Mouse (Mus musculus) embryonic facial prominence, embryonic 14.5 days (tissue): ENCODE results near the gene Hsp90aa1. TPM values are rescaled to one million over a fixed set of nuclear protein-coding genes. Genes with fewer than 3 reads are reported as not detected.
"Not testable (repeated sequence)": the region's sequence is repeated elsewhere in the genome, so short reads cannot be mapped to it uniquely, and the experiment has no call there.

Source experiments
- ATAC-seq: fragments of 200-750 bp; cut with Nextera tagmentation; 2 replicates; pipeline ENCODE4 v1.8.0; 2017; ENCODE audit warnings: low read depth, moderate number of reproducible peaks, moderate TSS enrichment
- DNase-seq: peaks from one replicate; pipeline ENCODE4 v3.0.0-alpha.2; 2015; ENCODE audit warnings: low spot score
- H3K27ac ChIP-seq: fragments of 300-500 bp; sonication (generic); replicated peaks from 2 replicates; pipeline ENCODE4 v1.5.1; 2014; ENCODE audit warnings: low read depth, mild to moderate bottlenecking, low read length, moderate library complexity
- H3K27me3 ChIP-seq: fragments of 300-500 bp; sonication (generic); replicated peaks from 2 replicates; pipeline ENCODE4 v1.6.1; 2014; ENCODE audit warnings: low read length; ENCODE audit not compliant: control insufficient read depth, insufficient read depth
- H3K36me3 ChIP-seq: fragments of 300-500 bp; sonication (generic); 2 replicates; pipeline ENCODE4 v1.6.1; 2014; ENCODE audit warnings: low read length, mixed read lengths; ENCODE audit not compliant: control insufficient read depth, insufficient read depth
- H3K4me1 ChIP-seq: fragments of 300-500 bp; sonication (generic); 2 replicates; pipeline ENCODE4 v1.6.1; 2014; ENCODE audit warnings: antibody characterized with exemption, low read length; ENCODE audit not compliant: control insufficient read depth, insufficient read depth
- H3K4me2 ChIP-seq: fragments of 300-500 bp; sonication (generic); 2 replicates; pipeline ENCODE4 v1.6.1; 2014; ENCODE audit warnings: low read depth, mild to moderate bottlenecking, low read length, moderate library complexity, mixed read lengths
- H3K4me3 ChIP-seq: fragments of 300-500 bp; sonication (generic); 2 replicates; pipeline ENCODE4 v1.5.1; 2014; ENCODE audit warnings: low read depth, mild to moderate bottlenecking, low read length
- H3K9ac ChIP-seq: fragments of 300-500 bp; sonication (generic); 2 replicates; pipeline ENCODE4 v1.6.1; 2014; ENCODE audit warnings: low read depth, mild to moderate bottlenecking, low read length, moderate library complexity, mixed read lengths
- H3K9me3 ChIP-seq: fragments of 300-500 bp; sonication (generic); 2 replicates; pipeline ENCODE4 v1.6.1; 2016; ENCODE audit warnings: low read length; ENCODE audit not compliant: control insufficient read depth
- WGBS: fragments of 180-500 bp; shearing (Covaris S2); extraction: QIAGEN DNeasy Blood & Tissue Kit; methylation state at CpG from one replicate; pipeline ENCODE4 v1.1.7; 2014; 5-methylcytosine and 5-hydroxymethylcytosine counted together
- polyA plus RNA-seq: library from polyadenylated mRNA; unstranded; fragments of >200 nt; fragmentation: Nextera tagmentation; extraction: Ambion mirVana; gene quantifications from 2 replicates; pipeline ENCODE4 v1.2.1, GENCODE M21; 2014

Gene Hsp90aa1
- polyA plus RNA-seq: 763 and 873 TPM in 2 replicates

DNA sequence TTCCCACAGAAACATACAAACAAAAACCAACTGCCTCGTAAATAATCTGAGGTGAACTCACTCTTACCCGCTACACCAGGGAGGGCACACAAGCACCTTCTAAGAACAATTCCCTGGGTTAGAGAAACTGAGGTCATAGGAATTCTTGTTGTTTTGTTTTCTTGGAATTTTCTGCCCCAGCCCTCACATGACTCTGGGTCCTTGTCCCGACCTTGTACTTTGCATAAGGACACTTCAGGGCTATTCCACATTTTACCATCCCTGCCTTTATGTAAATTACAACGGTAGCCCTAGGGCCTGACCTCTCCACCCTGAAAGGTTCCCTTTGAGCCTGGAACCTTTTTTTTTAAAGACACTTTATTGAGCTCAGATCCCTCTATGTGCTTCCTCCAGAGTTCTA, at the start of gene Hsp90aa1:
Gene Hsp90aa1, minus strand, starts transcription at position 173 of the 400 bp plus-strand sequence.
- H3K4me2 ChIP-seq: peak within 1 kb of the TSS; percentile 25
- no peak within 1 kb of the TSS for H3K27ac ChIP-seq
- ATAC-seq (no peak), DNase-seq (no peak)
- no peaks in the 10 kb centered on the region for H3K9me3 ChIP-seq
- H3K27me3 ChIP-seq: no peaks in the 10 kb centered on the region
- no peaks in the 10 kb centered on the region for H3K36me3 ChIP-seq
- H3K4me1 ChIP-seq: no peaks in the 10 kb centered on the region
- H3K9ac ChIP-seq: no peak within 1 kb of the TSS
- no peak within 1 kb of the TSS for H3K4me3 ChIP-seq
- WGBS: 44% methylated on average over 4 of the region's 4 CpGs

DNA sequence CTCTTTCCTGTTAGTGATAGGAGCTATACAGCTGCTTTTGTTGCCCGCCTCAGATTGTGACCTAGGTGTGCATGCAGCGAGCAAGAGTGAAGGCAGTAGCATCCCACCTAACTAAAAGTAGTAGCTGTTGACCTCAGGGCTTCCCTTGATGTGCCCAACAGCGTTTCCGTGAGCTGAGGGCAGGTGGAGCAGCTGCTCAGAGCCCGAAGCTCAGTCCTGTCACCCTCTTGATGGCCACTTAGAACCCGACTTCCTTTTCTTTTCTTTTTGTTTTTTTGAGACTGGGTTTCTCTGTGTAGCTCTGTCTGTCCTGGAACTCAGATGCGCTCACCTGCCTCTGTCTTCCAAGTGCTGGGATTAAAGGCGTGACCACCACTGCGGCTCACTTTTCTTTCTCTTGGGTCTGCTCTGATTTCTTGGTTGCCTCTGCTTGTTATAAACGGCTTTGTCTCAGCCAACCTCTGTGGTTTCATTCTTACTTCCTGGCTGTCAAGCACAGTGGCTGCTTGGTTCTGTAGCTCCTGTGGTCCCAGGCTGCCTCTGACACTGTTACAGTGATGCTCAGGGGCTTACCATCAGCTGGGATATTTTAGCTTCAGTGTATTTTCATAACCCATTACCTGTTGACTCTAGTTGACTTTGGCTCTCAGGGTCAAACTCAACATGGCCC, 48.4 kb upstream of the Hsp90aa1 start:
- Histone ChIP-seq H3K9me3 (no peaks in the 10 kb centered on the region), H3K4me2 (no peak overlapping the region), H3K36me3 (peaks cover 18% of the 10 kb centered on the region; the same call in 1 of the 2 replicates), H3K4me1 (no peaks in the 10 kb centered on the region), H3K27ac (no peak overlapping the region), H3K27me3 (no peaks in the 10 kb centered on the region), H3K4me3 (no peak overlapping the region), H3K9ac (no peak overlapping the region)
- ATAC-seq (no peak), DNase-seq (no peak)
- WGBS: 70% methylated on average over 10 of the region's 10 CpGs

DNA sequence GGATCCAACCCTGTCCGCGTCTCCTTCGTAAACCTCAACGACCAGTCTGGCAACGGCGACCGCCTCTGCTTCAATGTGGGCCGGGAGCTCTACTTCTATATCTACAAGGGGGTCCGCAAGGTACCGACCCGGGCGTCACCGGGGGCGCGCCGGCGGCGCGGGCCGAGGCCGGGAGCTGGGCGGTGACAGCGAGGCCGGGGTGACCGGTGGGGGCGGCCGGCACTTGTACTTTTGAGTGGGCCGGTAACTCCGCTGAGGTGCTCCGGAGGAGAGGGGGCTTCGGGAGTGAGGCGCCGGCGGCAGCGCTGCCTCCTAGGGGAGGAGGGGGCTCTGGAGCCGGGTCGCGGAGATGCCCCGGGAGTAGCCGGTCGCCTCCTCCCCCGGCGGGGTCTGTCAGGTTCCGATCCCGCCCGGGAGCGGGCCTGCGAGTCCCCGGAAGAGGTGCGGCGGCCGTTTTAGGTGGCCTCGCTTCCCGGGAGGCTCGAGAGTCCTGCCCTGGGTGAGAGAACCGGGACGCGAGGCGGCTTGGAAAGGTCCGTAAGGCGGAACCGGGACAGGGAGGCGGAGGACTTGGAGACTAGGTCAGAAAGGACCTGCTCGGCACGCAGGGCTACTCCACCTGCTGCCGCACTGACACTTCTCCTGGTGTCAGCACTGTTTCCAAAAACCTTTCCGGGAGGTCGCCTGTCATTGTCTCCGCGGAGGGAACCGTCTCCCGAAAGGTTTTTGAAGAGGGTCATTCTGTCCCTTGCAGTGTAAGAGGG, 35.8 kb upstream of the Hsp90aa1 start:
- H3K27me3 ChIP-seq: no peaks in the 10 kb centered on the region
- peak overlapping the region; percentile 70 for H3K4me2 ChIP-seq
- ATAC-seq (peak; percentile 62), DNase-seq (no peak)
- whole genome bisulfite sequencing: 1% methylated on average over 39 of the region's 72 CpGs
- peaks cover 20% of the 10 kb centered on the region for H3K4me1 ChIP-seq
- no peaks in the 10 kb centered on the region for H3K9me3 ChIP-seq
- H3K4me3 ChIP-seq: peak overlapping the region; percentile 98
- H3K36me3 ChIP-seq: peaks cover 6% of the 10 kb centered on the region; the same call in 1 of the 2 replicates
- peak overlapping the region; percentile 97 for H3K9ac ChIP-seq
- H3K27ac ChIP-seq: peak overlapping the region; percentile 89

DNA sequence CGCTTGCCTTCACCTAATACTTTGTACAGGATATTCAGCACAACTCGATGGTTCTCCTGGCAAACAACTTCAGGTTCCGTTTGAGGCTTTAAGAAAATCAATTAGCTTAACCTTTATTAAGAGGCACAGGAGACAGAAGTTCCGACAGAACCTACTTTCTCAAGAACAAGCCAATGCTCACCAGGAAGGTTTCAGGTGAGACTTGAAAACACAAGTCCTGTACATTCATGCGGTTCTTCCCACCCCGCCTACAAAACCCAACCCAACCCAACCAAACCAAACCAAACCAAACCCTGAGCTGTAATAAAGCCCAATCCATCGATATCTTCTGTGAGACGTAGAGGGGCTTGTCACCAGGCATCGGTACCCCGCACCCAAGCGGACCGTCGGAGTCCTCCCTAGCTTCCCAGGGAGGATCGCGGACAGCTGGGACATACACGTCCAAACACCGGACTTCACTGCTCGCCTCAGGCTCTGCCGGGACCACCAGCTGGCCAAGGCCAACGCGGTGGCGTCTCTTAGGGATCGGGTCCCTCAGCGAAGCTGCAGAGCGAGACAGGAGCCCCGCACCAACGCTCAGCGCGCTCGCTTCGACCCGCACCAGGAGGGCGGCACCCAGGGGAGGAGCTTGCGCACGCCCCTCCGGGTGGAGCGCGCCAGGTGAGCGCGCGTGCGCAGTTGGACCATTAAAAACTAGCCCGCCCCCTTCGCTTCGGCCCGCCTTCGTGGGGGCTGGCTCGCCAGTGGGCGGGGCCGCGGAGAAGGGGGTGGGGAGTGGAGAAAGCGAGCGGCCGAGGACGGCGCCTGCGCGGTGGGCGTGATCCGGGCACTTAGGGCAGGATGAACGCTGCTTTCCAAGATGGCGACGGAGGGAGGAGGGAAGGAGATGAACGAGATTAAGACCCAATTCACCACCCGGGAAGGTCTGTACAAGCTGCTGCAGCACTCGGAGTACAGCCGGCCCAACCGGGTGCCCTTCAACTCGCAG, 34.9 kb upstream of the Hsp90aa1 start, which contains the start of gene Wdr20:
Gene Wdr20, plus strand, starts transcription at position 775 of the 988 bp plus-strand sequence.
- Histone ChIP-seq H3K4me3 (peak within 1 kb of the TSS; percentile 98), H3K9me3 (no peaks in the 10 kb centered on the region), H3K36me3 (peaks cover 3% of the 10 kb centered on the region; the same call in 1 of the 2 replicates), H3K27ac (peak within 1 kb of the TSS; percentile 89), H3K27me3 (no peaks in the 10 kb centered on the region), H3K4me2 (peak within 1 kb of the TSS; percentile 82), H3K4me1 (peaks cover 20% of the 10 kb centered on the region), H3K9ac (peak within 1 kb of the TSS; percentile 97)
- 1% methylated on average over 66 of the region's 69 CpGs for WGBS
- ATAC-seq (peak; percentile 97), DNase-seq (peak; percentile 96)

DNA sequence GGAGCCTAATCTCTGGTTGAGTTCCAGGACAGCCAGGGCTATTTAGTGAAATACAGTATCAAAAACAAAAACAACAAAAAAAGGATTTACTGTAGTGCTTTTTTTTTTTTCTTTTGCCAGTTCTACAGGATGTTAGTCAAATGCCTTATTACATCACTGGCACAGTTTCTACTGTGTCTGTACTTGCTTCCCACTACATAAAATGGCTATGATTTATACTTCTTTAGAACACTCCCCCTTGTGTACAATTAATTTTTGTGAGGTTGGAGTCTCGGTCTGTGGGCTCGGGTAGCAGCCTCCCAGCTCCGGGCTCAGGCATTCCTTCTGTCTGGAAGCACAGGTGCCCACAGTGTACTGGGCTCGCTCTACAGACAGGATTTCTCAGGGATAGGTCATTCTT, 34.1 kb upstream of the Hsp90aa1 start:
- Histone ChIP-seq H3K4me3 (peak overlapping the region; percentile 98), H3K27me3 (no peaks in the 10 kb centered on the region), H3K27ac (no peak overlapping the region), H3K4me2 (peak overlapping the region; percentile 82), H3K4me1 (peaks cover 20% of the 10 kb centered on the region), H3K9me3 (no peaks in the 10 kb centered on the region), H3K9ac (0 out of 2 replicates have a peak overlapping the region, but pooled peaks have one; percentile 65), H3K36me3 (no peaks in the 10 kb centered on the region)
- DNase-seq (peak; percentile 24), ATAC-seq (no peak)
- 10% methylated on average over 4 of the region's 4 CpGs for WGBS

DNA sequence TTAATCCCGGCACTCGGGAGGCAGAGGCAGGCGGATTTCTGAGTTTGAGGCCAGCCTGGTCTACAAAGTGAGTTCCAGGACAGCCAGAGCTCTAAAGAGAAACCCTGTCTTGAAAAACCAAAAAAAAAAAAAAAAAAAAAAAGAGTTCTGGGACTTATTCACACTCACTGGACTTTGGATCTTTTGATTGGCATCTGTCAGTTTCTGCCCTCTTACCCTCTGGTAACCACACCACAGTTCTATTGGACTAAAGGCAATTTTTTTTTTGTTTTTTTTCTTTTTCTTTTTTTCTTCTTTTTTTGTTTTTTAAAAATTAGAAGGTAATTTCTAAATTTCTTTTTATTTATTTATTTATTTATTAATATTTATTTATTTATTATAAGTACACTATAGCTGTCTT, 30.7 kb upstream of the Hsp90aa1 start:
- H3K4me3 ChIP-seq, H3K9ac ChIP-seq, H3K27me3 ChIP-seq, H3K27ac ChIP-seq, H3K4me1 ChIP-seq, H3K36me3 ChIP-seq, H3K4me2 ChIP-seq, ATAC-seq, H3K9me3 ChIP-seq, DNase-seq: not testable (repeated sequence)
- WGBS: 100% methylated on average over 3 of the region's 3 CpGs

DNA sequence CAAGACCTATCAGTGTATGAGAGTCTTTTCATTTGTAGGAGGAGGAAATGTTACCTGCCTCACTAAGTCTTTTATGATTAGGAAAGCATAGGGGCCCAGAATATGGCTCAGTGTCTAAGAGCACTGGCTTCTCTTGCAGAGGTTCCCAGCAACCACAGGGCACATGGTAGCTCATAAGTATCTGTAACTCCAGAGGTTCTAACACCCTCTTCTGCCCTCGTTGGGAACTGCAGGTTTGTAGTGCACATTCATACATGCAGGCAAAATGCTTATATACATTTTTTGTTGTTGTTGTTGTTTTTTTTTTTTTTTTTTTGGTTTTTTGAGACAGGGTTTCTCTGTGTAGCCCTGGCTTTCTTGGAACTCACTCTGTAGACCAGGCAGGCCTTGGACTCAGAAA, 23.9 kb upstream of the Hsp90aa1 start:
- Histone ChIP-seq H3K4me3 (no peak overlapping the region), H3K9ac (no peak overlapping the region), H3K27me3 (no peaks in the 10 kb centered on the region), H3K36me3 (no peaks in the 10 kb centered on the region), H3K4me1 (no peaks in the 10 kb centered on the region), H3K4me2 (no peak overlapping the region), H3K27ac (no peak overlapping the region), H3K9me3 (no peaks in the 10 kb centered on the region)
- ATAC-seq (no peak), DNase-seq (no peak)
- 46% methylated on average over 1 of the region's 1 CpGs for whole genome bisulfite sequencing

DNA sequence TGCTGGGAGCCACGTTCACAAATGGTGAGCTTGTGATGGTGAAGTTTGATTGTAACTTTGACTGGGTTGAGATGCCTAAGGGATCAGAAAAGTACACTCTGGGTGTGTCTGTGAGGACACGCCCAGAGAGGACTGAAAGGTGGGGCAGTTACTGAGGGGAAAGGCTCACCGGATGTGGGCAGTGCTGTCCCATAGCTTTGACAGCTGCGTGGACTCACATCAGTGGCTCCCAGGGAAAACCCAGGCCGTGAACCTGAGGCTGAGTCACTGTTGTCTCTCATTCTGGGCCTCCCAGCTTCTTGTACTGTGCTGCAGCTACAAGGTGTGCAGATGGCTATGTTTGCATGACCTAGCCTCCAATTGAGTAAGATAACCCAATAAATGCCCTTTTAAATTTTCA, 23.0 kb upstream of the Hsp90aa1 start:
- no peak for DNase-seq
- no peaks in the 10 kb centered on the region for H3K36me3 ChIP-seq
- H3K4me2 ChIP-seq: no peak overlapping the region
- H3K4me1 ChIP-seq: no peaks in the 10 kb centered on the region
- ATAC-seq: no peak
- no peak overlapping the region for H3K27ac ChIP-seq
- no peaks in the 10 kb centered on the region for H3K9me3 ChIP-seq
- 79% methylated on average over 5 of the region's 5 CpGs for WGBS
- no peak overlapping the region for H3K9ac ChIP-seq
- no peaks in the 10 kb centered on the region for H3K27me3 ChIP-seq
- no peak overlapping the region for H3K4me3 ChIP-seq
